Mouse (Mus musculus) heart, postnatal 25 days (tissue): Measurements from ENCODE around the gene Ndufb10. TPM values are rescaled to one million over a fixed set of nuclear protein-coding genes. Genes with fewer than 3 reads are reported as not detected.

Source experiments
- DNase-seq: peaks from one replicate; pipeline ENCODE4 v3.0.0; 2022; ENCODE audit warnings: low spot score
- intact Hi-C: fragments of 180-260 bp; cut with DNase I; formaldehyde crosslinking; loops from one replicate; pipeline ENCODE4 v1.15.1; 2025
- total RNA-seq, 2 experiments: library from RNA; stranded (reverse); gene quantifications; 2 replicates each; pipeline ENCODE4 v1.2.3; 2021

Gene Ndufb10
- total RNA-seq, 2 experiments from 2014 or later: 1,080 to 1,118 TPM

DNA sequence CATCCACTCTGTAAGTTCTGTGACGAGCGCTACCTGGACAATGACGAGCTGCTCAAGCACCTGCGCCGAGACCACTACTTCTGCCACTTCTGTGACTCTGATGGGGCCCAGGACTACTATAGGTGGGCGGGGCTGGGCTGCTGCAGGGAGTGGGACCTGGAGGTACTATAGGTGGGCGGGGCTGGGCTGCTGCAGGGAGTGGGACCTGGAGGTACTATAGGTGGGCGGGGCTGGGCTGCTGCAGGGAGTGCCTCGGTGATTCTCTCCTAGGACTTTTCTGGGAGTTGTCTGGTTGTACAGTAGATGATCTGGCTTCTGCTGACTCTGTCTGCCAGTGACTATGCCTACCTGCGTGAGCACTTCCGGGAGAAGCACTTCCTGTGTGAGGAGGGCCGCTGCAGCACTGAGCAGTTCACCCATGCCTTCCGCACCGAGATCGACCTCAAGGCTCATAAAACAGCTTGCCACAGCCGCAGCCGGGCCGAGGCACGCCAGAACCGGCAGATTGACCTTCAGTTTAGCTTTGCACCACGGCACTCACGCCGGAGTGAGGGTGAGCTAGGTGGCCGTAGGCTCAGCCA is 46.7 kb downstream of the Ndufb10 start:
- intact Hi-C loops: no loop called here
- no peak for DNase-seq

DNA sequence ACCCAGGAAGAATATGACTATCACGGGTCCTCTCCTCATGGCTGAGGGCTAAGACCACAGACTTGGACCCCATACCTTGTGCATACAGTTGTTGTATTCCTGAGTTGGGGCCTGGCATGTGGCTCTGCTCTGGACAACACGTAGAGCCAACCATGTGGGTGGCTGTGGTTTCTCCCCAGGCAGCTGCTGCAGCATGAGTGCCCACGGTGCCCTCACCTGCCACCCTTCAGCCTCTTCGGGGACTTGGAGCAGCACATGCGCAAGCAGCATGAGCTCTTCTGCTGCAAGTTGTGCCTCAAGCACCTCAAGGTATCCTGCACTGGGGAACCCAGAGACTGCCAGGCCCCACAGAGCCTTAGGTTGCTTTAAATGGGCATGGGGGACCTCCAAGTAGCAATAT is 47.4 kb downstream of the Ndufb10 start:
- intact Hi-C loops: loop anchor here (1.0 kb wide), 1 partner anchor 30 kb away; the partner anchor contains the start of gene Tbl3
- DNase-seq: no peak

DNA sequence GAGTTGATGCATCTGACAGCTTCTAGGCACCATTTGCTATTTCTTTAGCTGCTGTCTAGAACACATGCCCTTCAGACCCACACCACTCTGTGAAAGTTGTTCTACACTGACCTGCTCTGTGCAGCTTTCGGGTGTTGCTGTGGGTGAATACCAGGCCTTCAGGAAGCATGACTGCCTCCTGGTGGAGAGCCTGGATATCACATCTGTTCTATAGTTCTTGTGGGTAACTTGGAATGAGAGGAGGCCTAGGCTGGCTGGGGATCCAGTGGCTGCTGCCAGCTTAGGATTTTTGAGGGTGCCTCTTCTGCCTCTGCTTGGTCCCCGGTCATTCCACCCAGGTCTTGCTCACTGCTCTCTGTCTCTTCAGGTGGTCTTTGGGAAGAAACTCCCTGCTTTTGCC is 48.1 kb downstream of the Ndufb10 start:
- intact Hi-C loops: loop anchor here (1.0 kb wide), 1 partner anchor 31 kb away; the partner anchor contains the start of gene Tbl3
- DNase-seq: no peak

DNA sequence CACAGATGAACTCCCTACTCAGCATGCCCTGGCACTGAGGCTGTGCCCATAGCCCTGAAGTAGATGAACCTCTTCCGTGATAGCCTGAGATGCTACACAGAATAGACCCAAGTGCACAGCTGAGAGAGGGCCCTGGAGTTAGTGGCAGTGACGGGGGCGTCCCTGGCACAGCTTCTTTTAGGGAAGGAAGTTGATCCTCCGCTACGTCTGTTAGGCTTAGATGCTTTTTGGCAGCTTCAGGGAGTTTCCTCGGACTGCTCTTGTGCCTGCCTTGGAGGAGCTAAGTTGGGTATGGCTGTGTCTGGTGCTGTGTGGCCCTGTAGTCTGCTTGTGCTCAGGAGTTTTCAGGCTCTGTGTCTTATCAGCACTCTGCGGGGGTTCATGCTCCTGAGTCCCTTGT is 50.0 kb downstream of the Ndufb10 start:
- DNase-seq: no peak
- intact Hi-C loops: loop anchor here (5.0 kb wide), 1 partner anchor 197 kb away; the partner anchor contains the start of gene Mlst8

DNA sequence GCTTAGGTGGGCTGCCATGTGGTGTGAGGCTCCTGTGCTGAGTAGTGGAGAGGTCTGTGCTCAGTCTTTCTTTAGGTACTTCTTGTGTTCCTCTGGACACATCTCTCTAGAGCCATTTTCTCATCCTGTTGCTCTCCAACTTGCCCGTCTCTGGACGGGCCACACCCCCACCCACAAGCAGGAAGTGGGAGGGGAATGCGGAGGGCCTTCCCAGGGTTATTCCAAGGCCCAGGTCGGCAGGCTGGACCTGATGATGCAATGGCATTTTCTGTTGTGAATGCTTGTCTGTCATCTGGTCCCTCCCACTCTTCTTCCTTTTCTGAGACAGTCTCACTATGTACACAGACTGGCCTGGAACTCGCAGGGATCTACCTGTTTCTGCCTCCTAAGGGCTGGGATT is 52.1 kb downstream of the Ndufb10 start:
- intact Hi-C loops: loop anchor here (5.0 kb wide), 1 partner anchor 195 kb away; the partner anchor contains the start of gene Mlst8
- DNase-seq: peak; percentile 62

Other genes starting within 250 kb of the Ndufb10 start
- gene Mlst8, start 245.4 kb downstream of the Ndufb10 start, total RNA-seq: 10 to 100 TPM in 1 of 2 experiments, 1 to 10 TPM in 1; 9.4 to 11.3 TPM
- gene Caskin1, start 235.9 kb downstream of the Ndufb10 start, total RNA-seq: under 1 TPM; 0.14 to 0.39 TPM
- gene Traf7, start 196.5 kb downstream of the Ndufb10 start, total RNA-seq: 10 to 100 TPM; 43.6 to 54.1 TPM
- not detected for gene Rab26, start 190.3 kb downstream of the Ndufb10 start, total RNA-seq
- gene Pkd1, start 174.6 kb downstream of the Ndufb10 start, total RNA-seq: 10 to 100 TPM; 41.2 to 50.6 TPM
- gene Tsc2, start 91.8 kb downstream of the Ndufb10 start, total RNA-seq: 100 to 1,000 TPM in 1 of 2 experiments, 10 to 100 TPM in 1; 93.9 to 101 TPM
- gene Nthl1, start 91.8 kb downstream of the Ndufb10 start, total RNA-seq: 1 to 10 TPM; 2.8 to 3.4 TPM
- gene Slc9a3r2, start 74.2 kb downstream of the Ndufb10 start, total RNA-seq: 100 to 1,000 TPM in 1 of 2 experiments, 10 to 100 TPM in 1; 96.0 to 135 TPM
- not detected for gene Npw, start 66.0 kb downstream of the Ndufb10 start, total RNA-seq
- 10 to 100 TPM; 17.5 to 17.9 TPM for gene Zfp598, start 54.8 kb downstream of the Ndufb10 start, total RNA-seq
- not detected for gene Syngr3, start 34.5 kb downstream of the Ndufb10 start, total RNA-seq
- 10 to 100 TPM; 21.9 to 22.1 TPM for gene Gfer, start 28.3 kb downstream of the Ndufb10 start, total RNA-seq
- gene Noxo1, start 28.2 kb downstream of the Ndufb10 start, total RNA-seq: under 1 TPM; 0.50 to 0.55 TPM
- 10 to 100 TPM; 16.0 to 16.9 TPM for gene Tbl3, start 16.8 kb downstream of the Ndufb10 start, total RNA-seq
- gene Rnf151, start 6.4 kb downstream of the Ndufb10 start, total RNA-seq: not detected
- gene Rps2, start 6.4 kb downstream of the Ndufb10 start, total RNA-seq: 100 to 1,000 TPM; 745 to 758 TPM
- gene Rpl3l, start 3.3 kb upstream of the Ndufb10 start, total RNA-seq: 100 to 1,000 TPM; 375 to 390 TPM
- 100 to 1,000 TPM; 191 to 194 TPM for gene Msrb1, start 12.2 kb upstream of the Ndufb10 start, total RNA-seq
- not detected for gene Hs3st6, start 28.5 kb upstream of the Ndufb10 start, total RNA-seq
- gene Meiob, start 79.8 kb upstream of the Ndufb10 start, total RNA-seq: not detected
- 100 to 1,000 TPM in 1 of 2 experiments, 10 to 100 TPM in 1; 97.1 to 108 TPM for gene Hagh, start 115.7 kb upstream of the Ndufb10 start, total RNA-seq
- gene Fahd1, start 125.9 kb upstream of the Ndufb10 start, total RNA-seq: 10 to 100 TPM; 88.1 to 88.6 TPM
- 1 to 10 TPM; 6.9 TPM for gene Igfals, start 141.5 kb upstream of the Ndufb10 start, total RNA-seq
- gene Nubp2, start 161.9 kb upstream of the Ndufb10 start, total RNA-seq: 10 to 100 TPM; 18.2 to 19.4 TPM
- gene Spsb3, start 162.2 kb upstream of the Ndufb10 start, total RNA-seq: 10 to 100 TPM; 33.4 to 36.3 TPM
- 10 to 100 TPM; 17.8 to 19.9 TPM for gene Eme2, start 170.6 kb upstream of the Ndufb10 start, total RNA-seq
- 100 to 1,000 TPM; 110 to 111 TPM for gene Mrps34, start 170.6 kb upstream of the Ndufb10 start, total RNA-seq
- 10 to 100 TPM; 33.9 to 35.6 TPM for gene Nme3, start 172.0 kb upstream of the Ndufb10 start, total RNA-seq
- 10 to 100 TPM; 65.1 to 70.2 TPM for gene Mapk8ip3, start 212.5 kb upstream of the Ndufb10 start, total RNA-seq
- 1 to 10 TPM; 8.4 to 8.6 TPM for gene Jpt2, start 236.2 kb upstream of the Ndufb10 start, total RNA-seq